Mouse (Mus musculus) embryo, embryonic 11 days (tissue): ENCODE results near the gene Gpc6.

Experiments
- DNase-seq: peaks from one replicate; pipeline ENCODE4 v3.0.0-alpha.2; 2015

Gene Gpc6

DNA sequence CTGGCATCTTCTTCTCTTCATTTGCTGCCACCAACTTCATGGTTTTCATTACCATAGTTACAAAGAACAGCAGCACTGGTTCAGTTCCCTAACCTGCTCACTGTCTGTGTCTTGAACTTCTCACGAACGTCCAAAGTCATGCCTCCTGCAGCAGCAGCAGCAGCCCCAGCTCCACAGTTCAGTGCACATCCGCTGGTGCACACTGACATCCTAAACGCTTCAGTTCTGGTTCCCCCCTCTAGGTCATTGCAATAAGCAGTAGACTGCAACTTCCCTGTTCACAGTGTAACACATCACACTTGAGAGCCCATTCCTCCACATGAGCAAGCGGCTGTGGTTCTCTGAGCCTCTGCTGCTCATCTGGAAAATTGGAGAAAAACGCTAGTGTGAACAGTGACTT lies 573.7 kb downstream of the Gpc6 start:
- no peak for DNase-seq

- no peak for DNase-seq
Measured at GRCm38 (mm10) chr14:117499354-117499753, 574.2 kb downstream of the Gpc6 start.

DNA sequence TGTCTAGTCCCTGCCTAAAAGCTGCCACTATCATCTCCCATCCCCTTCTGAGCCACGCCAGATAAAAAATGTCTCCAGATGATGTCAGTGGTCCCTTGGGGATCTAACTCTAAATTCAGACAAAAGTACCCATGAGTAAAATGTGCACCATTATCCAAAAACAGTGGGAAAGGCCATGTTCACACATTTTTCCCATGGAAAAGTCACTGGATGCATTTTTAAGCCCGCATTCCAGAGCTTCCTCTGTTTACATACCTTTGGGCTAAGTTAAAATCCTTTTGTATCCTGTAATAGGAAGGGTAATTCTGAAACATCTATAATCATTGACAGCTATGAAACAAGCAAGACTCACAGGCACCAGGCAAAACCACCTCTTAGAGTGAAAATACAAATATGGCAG lies 589.7 kb downstream of the Gpc6 start:
- DNase-seq = no peak

- no peak for DNase-seq
Measured at GRCm38 (mm10) chr14:117519574-117519973, 594.5 kb downstream of the Gpc6 start.

DNA sequence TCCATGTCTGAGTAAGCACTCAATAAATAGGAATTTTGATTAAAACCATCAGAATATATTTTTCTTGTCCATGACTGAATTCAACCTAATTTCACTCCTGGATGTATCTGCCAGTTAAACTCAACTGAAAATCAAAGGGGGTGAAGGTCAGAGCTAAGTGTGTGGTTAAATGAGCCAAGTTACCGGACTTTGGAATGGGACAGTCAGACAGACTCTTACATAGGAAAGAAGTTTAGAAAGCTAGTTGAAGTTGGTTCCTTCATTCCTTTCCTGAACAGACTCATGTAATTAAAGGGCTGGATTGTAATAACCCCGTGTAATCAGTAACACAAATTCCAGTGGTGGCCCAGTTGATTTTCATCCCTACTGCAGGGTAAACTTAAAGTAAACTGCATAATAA lies 595.6 kb downstream of the Gpc6 start:
- DNase-seq = no peak

DNA sequence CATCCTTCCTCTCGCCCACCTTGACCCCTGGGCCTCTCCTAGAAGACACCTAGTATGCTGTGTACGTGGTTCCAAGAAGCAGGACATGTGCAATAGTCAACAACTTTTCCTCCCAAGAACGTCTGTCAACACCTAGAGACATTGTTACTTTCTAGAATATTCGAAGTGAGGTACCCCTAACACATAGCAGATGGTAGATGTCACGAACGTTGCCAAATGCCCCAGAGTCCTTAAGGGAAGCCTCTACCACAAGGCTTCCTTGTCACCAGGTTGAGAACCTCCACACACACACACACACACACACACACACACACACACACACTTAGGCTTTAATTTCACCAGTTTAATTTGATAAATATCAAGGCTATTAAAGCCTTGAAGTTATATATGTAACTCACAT lies 600.0 kb downstream of the Gpc6 start:
- no peak for DNase-seq

- DNase-seq = no peak
Measured at GRCm38 (mm10) chr14:117527053-117527452, 601.9 kb downstream of the Gpc6 start.

GRCm38 (mm10) chr14:117529439-117529838 lies 604.3 kb downstream of the Gpc6 start:
- no peak for DNase-seq

- DNase-seq = peak; percentile 42
Measured at GRCm38 (mm10) chr14:117552776-117553175, 627.7 kb downstream of the Gpc6 start.

DNA sequence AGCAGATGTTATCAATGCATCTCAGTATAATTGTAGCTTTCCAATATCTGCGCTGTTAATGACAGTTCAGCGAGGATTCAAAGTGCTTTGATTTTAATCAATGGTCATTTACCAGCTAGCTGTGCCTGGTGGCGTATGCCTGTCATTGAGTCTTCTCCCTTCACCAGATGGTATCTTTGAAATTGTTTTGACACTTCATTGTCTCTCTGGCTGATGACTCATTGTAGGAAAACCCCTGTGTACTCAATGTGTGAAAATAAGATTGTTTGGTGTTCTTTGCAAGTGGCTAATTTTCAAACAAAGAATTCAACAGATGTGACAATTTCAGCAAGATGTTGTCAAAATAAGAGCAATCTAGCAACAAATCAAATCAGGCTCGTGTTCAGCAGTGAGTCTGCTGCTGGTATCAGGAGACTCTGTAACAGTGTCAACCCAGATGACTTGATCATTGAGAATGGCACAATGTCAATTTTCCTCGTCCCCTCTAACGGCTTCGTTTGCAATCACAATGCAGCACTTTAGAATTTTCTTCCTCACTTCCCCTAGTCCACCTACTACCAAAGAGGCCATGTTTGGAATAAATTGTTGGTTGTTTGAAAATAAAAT lies 631.7 kb downstream of the Gpc6 start:
- DNase-seq = no peak

GRCm38 (mm10) chr14:117562146-117562545 lies 637.0 kb downstream of the Gpc6 start:
- no peak for DNase-seq

GRCm38 (mm10) chr14:117569278-117569677 lies 644.2 kb downstream of the Gpc6 start:
- DNase-seq = no peak

- no peak for DNase-seq
Measured at GRCm38 (mm10) chr14:117572213-117572612, 647.1 kb downstream of the Gpc6 start.

- DNase-seq = peak; percentile 49
Measured at GRCm38 (mm10) chr14:117574216-117574615, 649.1 kb downstream of the Gpc6 start.

DNA sequence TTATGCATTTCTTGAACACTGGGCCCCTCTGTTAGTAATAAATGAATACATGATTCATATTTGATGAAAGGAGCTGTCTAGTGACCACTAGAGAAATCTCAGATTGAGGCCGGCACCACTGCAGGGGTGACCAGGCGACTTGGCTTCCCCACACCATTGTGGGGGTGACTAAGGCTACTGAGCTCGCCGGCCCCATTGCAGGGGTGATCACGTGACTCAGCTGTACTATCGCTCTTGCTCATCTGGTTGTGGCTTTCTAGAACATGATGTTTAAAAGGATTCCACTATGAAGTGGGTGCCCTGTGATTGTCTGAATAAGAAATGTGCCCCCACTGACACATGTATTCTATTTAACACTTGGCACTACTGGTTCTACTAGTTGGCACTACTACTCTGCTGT lies 656.6 kb downstream of the Gpc6 start:
- DNase-seq = no peak

GRCm38 (mm10) chr14:117599758-117600157 lies 674.6 kb downstream of the Gpc6 start:
- DNase-seq = no peak

GRCm38 (mm10) chr14:117603837-117604236 lies 678.7 kb downstream of the Gpc6 start:
- no peak for DNase-seq

- DNase-seq = no peak
Measured at GRCm38 (mm10) chr14:117605750-117606149, 680.6 kb downstream of the Gpc6 start.

GRCm38 (mm10) chr14:117611113-117611512 lies 686.0 kb downstream of the Gpc6 start:
- no peak for DNase-seq

DNA sequence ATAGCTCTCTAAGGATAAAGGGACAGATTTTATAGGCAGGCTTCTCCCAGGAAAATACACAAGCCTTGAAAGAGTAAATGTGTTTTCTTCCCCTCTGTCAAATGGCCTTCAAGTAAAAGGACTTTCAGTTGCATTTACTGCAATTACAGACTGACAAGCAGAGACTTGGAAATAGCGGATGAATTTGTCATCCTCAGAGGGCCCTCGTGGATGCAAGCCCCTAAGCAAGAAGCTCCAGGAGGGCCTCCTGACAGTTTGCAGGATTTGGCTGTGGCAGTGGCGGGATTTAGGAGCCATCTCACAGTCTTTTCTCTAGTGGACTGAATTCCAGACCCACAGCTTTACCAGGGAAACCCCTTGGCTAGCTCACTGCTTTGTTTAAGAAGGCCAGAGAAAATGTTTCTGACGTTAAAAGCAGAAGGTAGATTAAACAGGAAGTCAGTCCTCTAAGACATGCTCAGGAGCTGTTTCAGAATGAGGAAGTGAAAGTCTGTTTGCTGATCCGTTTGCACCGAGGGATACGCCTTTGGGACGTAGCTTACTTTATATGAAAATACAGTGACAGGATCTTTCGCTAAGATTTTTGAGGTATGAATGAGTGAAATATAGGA lies 700.1 kb downstream of the Gpc6 start:
- DNase-seq = no peak

- DNase-seq = peak; percentile 34
Measured at GRCm38 (mm10) chr14:117634238-117634940, 709.3 kb downstream of the Gpc6 start.

DNA sequence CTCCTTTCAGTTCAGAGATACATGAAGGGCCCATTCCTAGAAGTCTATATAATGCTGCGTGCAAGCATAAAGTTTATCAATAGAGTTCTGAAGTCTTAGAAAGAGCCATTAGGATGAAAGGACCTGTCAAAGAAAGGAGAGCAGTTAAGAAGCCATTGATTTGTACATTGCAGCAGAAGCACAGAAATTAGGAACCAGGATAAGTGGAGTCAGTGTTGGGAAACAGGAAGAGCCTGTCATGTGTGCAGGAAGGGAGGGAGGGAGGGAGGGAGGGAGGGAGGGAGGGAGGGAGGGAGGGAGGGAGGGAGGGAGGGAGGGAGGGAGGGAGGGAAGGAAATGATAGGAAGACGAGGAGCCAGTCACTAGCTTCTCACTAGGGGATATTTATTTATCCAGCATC lies 716.7 kb downstream of the Gpc6 start:
- DNase-seq = no peak

DNA sequence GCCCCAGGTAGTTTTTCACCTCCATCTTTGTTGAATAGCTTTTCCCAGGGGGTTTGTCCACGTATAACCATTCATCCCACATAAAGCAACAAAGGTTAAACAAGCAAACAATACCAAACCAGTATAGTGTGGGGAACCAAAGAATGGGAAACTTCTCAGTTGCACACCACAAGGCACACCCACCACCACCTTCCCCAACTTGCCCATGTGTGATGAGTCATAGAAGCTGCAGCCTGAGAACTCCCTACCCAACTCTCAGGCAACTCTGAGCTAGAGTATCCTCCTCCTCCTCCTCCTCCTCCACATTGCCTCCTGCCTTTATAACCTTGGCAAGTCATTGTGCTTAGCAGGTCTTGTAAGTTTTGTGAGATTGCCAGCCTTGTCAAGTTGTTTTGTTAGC lies 718.0 kb downstream of the Gpc6 start:
- DNase-seq = no peak

DNA sequence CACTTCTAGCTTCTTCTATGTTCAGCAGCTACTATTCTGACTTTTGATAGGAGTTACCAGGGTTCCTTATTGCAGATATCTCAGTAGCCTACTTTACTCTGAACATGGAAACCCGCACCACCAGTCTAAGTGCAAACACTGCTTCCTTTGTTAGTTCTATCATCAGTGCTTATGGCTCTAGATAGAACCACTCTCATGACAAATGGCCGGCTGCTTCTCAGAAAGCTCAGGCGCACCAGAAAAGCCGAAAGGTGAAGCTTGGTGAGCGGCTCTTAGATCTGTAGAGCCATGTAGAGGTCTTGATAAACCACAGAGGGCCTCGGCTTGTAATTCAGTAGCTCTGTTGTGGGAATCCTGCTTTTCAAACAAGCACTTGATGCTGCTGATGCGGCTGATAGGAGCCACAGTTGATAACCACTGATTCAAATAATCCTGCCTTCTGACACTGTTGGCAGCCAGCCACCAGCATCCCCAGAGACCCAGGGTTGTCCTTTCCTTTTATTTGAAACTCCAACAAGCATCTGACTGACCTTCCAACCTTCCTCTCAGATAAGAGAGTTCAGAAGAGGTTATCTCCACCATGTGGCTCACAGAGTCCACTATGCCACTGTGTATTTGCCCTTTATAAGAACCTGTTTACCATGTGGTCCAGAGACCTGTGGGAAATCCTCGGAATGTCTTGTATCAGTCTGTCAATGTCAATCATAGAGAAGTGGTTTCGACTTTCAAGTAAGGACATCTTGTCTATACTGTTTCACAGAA lies 723.3 kb downstream of the Gpc6 start:
- peak; percentile 11 for DNase-seq
